Mouse (Mus musculus): ENCODE data around the gene A930018P22Rik. TPM values are rescaled to one million over a fixed set of nuclear protein-coding genes. Genes with fewer than 3 reads are reported as not detected.
"Not testable (repeated sequence)": the region's sequence is repeated elsewhere in the genome, so short reads cannot be mapped to it uniquely, and the experiment has no call there.

A930018P22Rik gene
- total RNA-seq, 2 experiments from 2014 or later = 0.64 to 0.79 TPM

GRCm38 (mm10) chr2:104114898-104115297 lies 7.7 kb upstream of the A930018P22Rik start:
- intact Hi-C loops (cut with DNase I) = no loop called here
- no peak for DNase-seq

- intact Hi-C loops (cut with DNase I); DNase-seq: not testable (repeated sequence)
Measured at GRCm38 (mm10) chr2:104117173-104117572, 5.4 kb upstream of the A930018P22Rik start.

GRCm38 (mm10) chr2:104119097-104119496 lies 3.5 kb upstream of the A930018P22Rik start:
- intact Hi-C loops (cut with DNase I) = no loop called here
- no peak for DNase-seq

GRCm38 (mm10) chr2:104120312-104120711 lies 2.3 kb upstream of the A930018P22Rik start:
- intact Hi-C loops (cut with DNase I) = loop anchor here (5.0 kb wide), 2 partner anchors 78 to 372 kb away; partner anchors contain the start of gene Hipk3
- peak in 1 of 2 experiments; percentile 22 for DNase-seq

GRCm38 (mm10) chr2:104121681-104122504 lies 676 bp upstream of the A930018P22Rik start:
- intact Hi-C loops (cut with DNase I) = loop anchor here (2.0 to 5.0 kb wide), 3 partner anchors 25 to 370 kb away; partner anchors contain the start of gene Hipk3
- DNase-seq = peak; percentile 24 to 37

- intact Hi-C loops (cut with DNase I) = loop anchor here (2.0 to 5.0 kb wide), 3 partner anchors 27 to 369 kb away; partner anchors contain the start of gene Hipk3
- DNase-seq = no peak
Measured at GRCm38 (mm10) chr2:104123540-104123939, 971 bp downstream of the A930018P22Rik start.

- intact Hi-C loops (cut with DNase I) = loop anchor here (5.0 kb wide), 2 partner anchors 82 to 368 kb away; partner anchors contain the start of gene Hipk3
- DNase-seq = no peak
Measured at GRCm38 (mm10) chr2:104124071-104124470, 1.5 kb downstream of the A930018P22Rik start.

- intact Hi-C loops (cut with DNase I) = no loop called here
- no peak for DNase-seq
Measured at GRCm38 (mm10) chr2:104128803-104129531, 6.4 kb downstream of the A930018P22Rik start.

- no peak for DNase-seq
- intact Hi-C loops (cut with DNase I) = loop anchor here (5.0 kb wide), 1 partner anchor 457 kb away; no protein-coding TSS in a partner anchor
Measured at GRCm38 (mm10) chr2:104130165-104130564, 7.6 kb downstream of the A930018P22Rik start.

- DNase-seq = peak in 1 of 2 experiments; percentile 61
- intact Hi-C loops (cut with DNase I) = loop anchor here (5.0 kb wide), 1 partner anchor 456 kb away; no protein-coding TSS in a partner anchor
Measured at GRCm38 (mm10) chr2:104130969-104131368, 8.4 kb downstream of the A930018P22Rik start.

GRCm38 (mm10) chr2:104132266-104132859 lies 9.8 kb downstream of the A930018P22Rik start:
- DNase-seq = no peak
- intact Hi-C loops (cut with DNase I) = loop anchor here (5.0 kb wide), 1 partner anchor 455 kb away; no protein-coding TSS in a partner anchor

GRCm38 (mm10) chr2:104133042-104133810 lies 10.7 kb downstream of the A930018P22Rik start:
- intact Hi-C loops (cut with DNase I) = loop anchor here (5.0 kb wide), 1 partner anchor 454 kb away; no protein-coding TSS in a partner anchor
- no peak for DNase-seq

- intact Hi-C loops (cut with DNase I) = loop anchor here (1.0 to 5.0 kb wide), 2 partner anchors 288 to 453 kb away; no protein-coding TSS in a partner anchor
- peak; percentile 47 to 64 for DNase-seq
Measured at GRCm38 (mm10) chr2:104134150-104135056, 11.8 kb downstream of the A930018P22Rik start.

GRCm38 (mm10) chr2:104135920-104136319 lies 13.4 kb downstream of the A930018P22Rik start:
- no peak for DNase-seq
- intact Hi-C loops (cut with DNase I) = no loop called here

GRCm38 (mm10) chr2:104142140-104142539 lies 19.6 kb downstream of the A930018P22Rik start:
- intact Hi-C loops (cut with DNase I) = no loop called here
- DNase-seq = no peak

- intact Hi-C loops (cut with DNase I) = no loop called here
- no peak for DNase-seq
Measured at GRCm38 (mm10) chr2:104144004-104144403, 21.4 kb downstream of the A930018P22Rik start.

GRCm38 (mm10) chr2:104145983-104146382 lies 23.4 kb downstream of the A930018P22Rik start:
- no peak for DNase-seq
- intact Hi-C loops (cut with DNase I) = no loop called here

- no peak for DNase-seq
Measured at GRCm38 (mm10) chr2:104147910-104148561, 25.5 kb downstream of the A930018P22Rik start.

More at GRCm38 (mm10) chr2:104147910-104148561, 25.5 kb downstream of the A930018P22Rik start:
- intact Hi-C loops (cut with DNase I) = no loop called here

Data from heart, postnatal 36 days (tissue).